Mouse (Mus musculus): ENCODE data around the gene Extl1. TPM values are rescaled to one million over a fixed set of nuclear protein-coding genes. Genes with fewer than 3 reads are reported as not detected.

The Extl1 gene
- polyA plus RNA-seq, 1 experiment from 2014 or later: 0.26 TPM

DNA sequence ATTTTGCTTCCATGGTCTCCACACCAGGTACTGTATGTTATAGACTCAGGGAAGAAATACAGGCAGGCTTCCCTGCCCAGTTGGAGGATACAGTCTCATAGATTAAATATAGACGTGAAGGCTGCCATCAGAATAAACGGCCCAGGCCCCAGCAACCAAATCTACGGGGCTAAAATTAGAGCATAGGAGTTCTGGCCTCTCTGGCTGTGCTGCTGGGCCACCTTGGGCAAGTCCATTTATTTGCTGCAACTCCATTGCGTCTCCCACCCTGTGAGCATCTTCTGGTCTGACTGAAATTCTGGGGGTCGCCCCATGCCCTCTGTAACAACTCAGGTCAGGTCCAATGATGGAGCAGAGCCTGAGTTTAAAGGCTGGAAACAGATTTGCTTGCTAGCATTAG is 64.6 kb downstream of the Extl1 start:
- no peaks in the 10 kb centered on the region for H3K4me1 ChIP-seq (replicated peaks; ENCODE audit: control insufficient read depth, insufficient read depth, low read length)
- H3K4me2 ChIP-seq (replicated peaks; ENCODE audit: low read depth, low read length): no peak overlapping the region
- H3K9ac ChIP-seq (ENCODE audit: low read depth, low read length): no peak overlapping the region
- H3K27ac ChIP-seq (ENCODE audit: low read depth, low read length): no peak overlapping the region
- H3K9me3 ChIP-seq (ENCODE audit: control insufficient read depth, low read length): no peaks in the 10 kb centered on the region
- no peak overlapping the region for H3K4me3 ChIP-seq (ENCODE audit: low read depth, low read length)
- DNase-seq (ENCODE audit: low spot score) (no peak), ATAC-seq (ENCODE audit: low FRiP score) (no peak)
- no peaks in the 10 kb centered on the region for H3K27me3 ChIP-seq (ENCODE audit: control insufficient read depth, insufficient read depth, low read length)
- H3K36me3 ChIP-seq (ENCODE audit: control insufficient read depth, insufficient read depth, low read length): no peaks in the 10 kb centered on the region
- WGBS: 93% methylated on average over 5 of the region's 5 CpGs

DNA sequence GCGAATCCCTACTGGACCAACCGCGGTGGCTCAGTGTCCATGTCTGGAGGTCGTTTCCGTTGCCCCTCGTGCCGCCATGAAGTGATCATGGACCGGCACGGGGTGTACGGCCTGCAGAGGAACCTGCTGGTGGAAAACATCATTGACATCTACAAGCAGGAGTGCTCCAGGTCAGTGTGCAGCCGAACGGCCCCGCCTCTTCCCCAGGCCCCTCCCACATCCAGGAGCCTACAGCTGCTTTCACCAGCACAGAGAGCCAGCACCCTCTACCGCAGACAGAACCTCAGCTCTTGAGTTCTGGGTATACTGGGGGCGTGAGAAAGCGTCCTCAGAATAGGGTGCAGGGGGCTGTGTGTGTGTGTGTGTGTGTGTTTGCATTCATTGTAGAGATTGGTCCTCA is 67.3 kb downstream of the Extl1 start:
- ATAC-seq (ENCODE audit: low FRiP score): no peak

DNA sequence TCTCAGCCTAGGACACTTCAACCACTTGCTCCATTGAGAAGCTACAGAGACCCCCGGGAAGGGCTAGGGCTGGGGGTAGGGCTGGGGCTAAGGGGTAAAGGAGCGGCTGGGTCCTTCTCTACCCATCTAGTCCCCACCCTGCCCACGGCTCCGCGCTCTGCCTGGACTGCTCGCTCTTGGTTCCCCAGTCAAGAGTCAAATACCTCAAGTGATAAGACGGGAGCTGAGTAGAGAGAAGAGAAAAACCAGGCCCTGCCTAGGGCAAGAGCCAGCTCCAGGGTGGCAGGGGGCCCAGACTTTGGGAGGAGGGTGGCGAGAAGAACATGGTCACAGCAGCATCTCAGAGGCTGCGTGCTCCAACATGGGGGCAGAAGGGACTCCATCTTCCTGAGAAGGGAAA is 68.2 kb downstream of the Extl1 start:
- ATAC-seq (ENCODE audit: low FRiP score): no peak
- H3K27ac ChIP-seq (ENCODE audit: low read depth, low read length): no peak overlapping the region
- no peaks in the 10 kb centered on the region for H3K27me3 ChIP-seq (ENCODE audit: control insufficient read depth, insufficient read depth, low read length)
- no peak overlapping the region for H3K9ac ChIP-seq (ENCODE audit: low read depth, low read length)
- no peaks in the 10 kb centered on the region for H3K9me3 ChIP-seq (ENCODE audit: control insufficient read depth, low read length)
- no peak for DNase-seq (ENCODE audit: low spot score)
- H3K4me3 ChIP-seq (ENCODE audit: low read depth, low read length): no peak overlapping the region
- H3K36me3 ChIP-seq (ENCODE audit: control insufficient read depth, insufficient read depth, low read length): no peaks in the 10 kb centered on the region
- WGBS: 74% methylated on average over 9 of the region's 9 CpGs
- H3K4me2 ChIP-seq (replicated peaks; ENCODE audit: low read depth, low read length): no peak overlapping the region
- no peaks in the 10 kb centered on the region for H3K4me1 ChIP-seq (replicated peaks; ENCODE audit: control insufficient read depth, insufficient read depth, low read length)

More for the DNA sequence above, 67.3 kb downstream of the Extl1 start:
- Histone ChIP-seq H3K9me3 (ENCODE audit: control insufficient read depth, low read length) (no peaks in the 10 kb centered on the region), H3K9ac (ENCODE audit: low read depth, low read length) (no peak overlapping the region), H3K4me1 (replicated peaks; ENCODE audit: control insufficient read depth, insufficient read depth, low read length) (no peaks in the 10 kb centered on the region), H3K27me3 (ENCODE audit: control insufficient read depth, insufficient read depth, low read length) (no peaks in the 10 kb centered on the region), H3K4me2 (replicated peaks; ENCODE audit: low read depth, low read length) (no peak overlapping the region), H3K36me3 (ENCODE audit: control insufficient read depth, insufficient read depth, low read length) (no peaks in the 10 kb centered on the region), H3K27ac (ENCODE audit: low read depth, low read length) (no peak overlapping the region), H3K4me3 (ENCODE audit: low read depth, low read length) (no peak overlapping the region)
- no peak for DNase-seq (ENCODE audit: low spot score)
- 53% methylated on average over 16 of the region's 16 CpGs for WGBS

DNA sequence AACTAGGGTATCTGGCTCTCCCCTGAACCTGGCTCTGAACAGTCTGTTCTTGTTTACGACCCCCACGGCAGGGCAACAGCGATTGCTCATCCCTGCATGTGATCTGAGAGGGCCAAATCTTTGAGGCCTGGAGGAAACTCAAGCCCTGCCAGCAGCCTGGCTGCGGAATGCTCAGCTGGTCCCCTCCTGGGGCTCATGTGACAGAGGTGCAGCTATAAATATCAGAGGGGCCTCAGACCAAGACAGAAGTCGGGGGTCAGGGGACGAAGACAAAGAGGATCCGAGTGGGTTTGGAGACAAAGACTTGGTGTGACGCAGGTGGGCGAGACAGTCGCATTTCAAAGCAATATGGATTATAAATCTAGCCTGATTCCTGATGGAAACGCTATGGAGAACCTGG is 68.8 kb downstream of the Extl1 start, which contains the start of gene Trim63:
Gene Trim63, plus strand, starts transcription at position 245 of the 400 bp plus-strand sequence.
- Histone ChIP-seq H3K27me3 (ENCODE audit: control insufficient read depth, insufficient read depth, low read length) (no peaks in the 10 kb centered on the region), H3K4me2 (replicated peaks; ENCODE audit: low read depth, low read length) (no peak within 1 kb of the TSS), H3K36me3 (ENCODE audit: control insufficient read depth, insufficient read depth, low read length) (no peaks in the 10 kb centered on the region), H3K27ac (ENCODE audit: low read depth, low read length) (no peak within 1 kb of the TSS), H3K9me3 (ENCODE audit: control insufficient read depth, low read length) (no peaks in the 10 kb centered on the region), H3K4me1 (replicated peaks; ENCODE audit: control insufficient read depth, insufficient read depth, low read length) (no peaks in the 10 kb centered on the region), H3K4me3 (ENCODE audit: low read depth, low read length) (no peak within 1 kb of the TSS), H3K9ac (ENCODE audit: low read depth, low read length) (no peak within 1 kb of the TSS)
- WGBS: 36% methylated on average over 11 of the region's 11 CpGs
- no peak for ATAC-seq (ENCODE audit: low FRiP score)
- no peak for DNase-seq (ENCODE audit: low spot score)

DNA sequence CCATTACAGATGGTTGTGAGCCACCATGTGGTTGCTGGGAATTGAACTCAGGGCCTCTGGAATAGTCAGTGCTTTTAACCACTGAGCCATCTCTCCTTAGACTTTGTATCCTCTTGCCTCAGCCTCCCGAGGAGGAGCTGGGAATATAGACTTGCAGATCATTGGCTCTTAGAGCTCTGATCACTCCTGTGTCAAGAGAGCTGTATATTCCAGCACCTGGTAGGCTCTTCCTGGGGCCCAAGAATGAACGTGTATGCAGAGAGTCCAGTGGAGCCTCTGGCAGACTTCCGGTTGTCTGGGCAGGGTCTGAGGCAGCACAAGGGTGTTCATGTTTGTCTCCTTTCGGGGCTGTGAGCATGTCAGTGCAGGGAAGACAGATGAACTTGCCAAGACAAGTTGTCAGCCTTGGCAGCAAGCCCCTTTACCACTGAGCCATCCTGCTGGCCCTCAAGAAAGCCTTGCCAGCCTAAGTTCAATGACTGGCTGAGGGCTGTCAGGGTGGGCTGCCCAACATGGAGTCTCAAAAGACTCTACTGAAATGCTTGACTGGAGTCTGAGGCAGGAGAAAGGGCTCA is 69.5 kb downstream of the Extl1 start:
- WGBS: 88% methylated on average over 4 of the region's 4 CpGs
- ATAC-seq (ENCODE audit: low FRiP score): no peak
- Histone ChIP-seq H3K9me3 (ENCODE audit: control insufficient read depth, low read length) (no peaks in the 10 kb centered on the region), H3K4me3 (ENCODE audit: low read depth, low read length) (no peak overlapping the region), H3K4me2 (replicated peaks; ENCODE audit: low read depth, low read length) (no peak overlapping the region), H3K9ac (ENCODE audit: low read depth, low read length) (no peak overlapping the region), H3K27me3 (ENCODE audit: control insufficient read depth, insufficient read depth, low read length) (no peaks in the 10 kb centered on the region), H3K27ac (ENCODE audit: low read depth, low read length) (no peak overlapping the region), H3K4me1 (replicated peaks; ENCODE audit: control insufficient read depth, insufficient read depth, low read length) (no peaks in the 10 kb centered on the region), H3K36me3 (ENCODE audit: control insufficient read depth, insufficient read depth, low read length) (no peaks in the 10 kb centered on the region)
- DNase-seq (ENCODE audit: low spot score): no peak

DNA sequence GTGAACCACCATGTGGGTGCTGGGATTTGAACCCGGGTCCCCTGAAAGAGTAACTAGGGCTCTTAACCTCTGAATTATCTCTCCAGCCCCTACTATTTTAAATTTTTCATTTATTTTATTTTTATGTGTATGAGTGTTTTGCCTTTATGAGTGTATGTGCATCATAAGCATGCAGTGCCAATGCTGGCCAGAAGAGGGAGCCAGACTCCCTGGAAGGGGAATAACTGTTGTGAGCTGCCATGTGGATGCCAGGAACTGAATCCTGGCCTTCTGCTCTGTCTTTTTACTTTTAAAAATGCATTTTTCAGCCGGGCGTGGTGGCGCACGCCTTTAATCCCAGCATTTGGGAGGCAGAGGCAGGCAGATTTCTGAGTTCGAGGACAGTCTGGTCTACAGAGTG is 70.7 kb downstream of the Extl1 start:
- Histone ChIP-seq H3K27ac (ENCODE audit: low read depth, low read length) (no peak overlapping the region), H3K4me3 (ENCODE audit: low read depth, low read length) (no peak overlapping the region), H3K9me3 (ENCODE audit: control insufficient read depth, low read length) (no peaks in the 10 kb centered on the region), H3K9ac (ENCODE audit: low read depth, low read length) (no peak overlapping the region), H3K4me1 (replicated peaks; ENCODE audit: control insufficient read depth, insufficient read depth, low read length) (no peaks in the 10 kb centered on the region), H3K4me2 (replicated peaks; ENCODE audit: low read depth, low read length) (no peak overlapping the region), H3K36me3 (ENCODE audit: control insufficient read depth, insufficient read depth, low read length) (no peaks in the 10 kb centered on the region), H3K27me3 (ENCODE audit: control insufficient read depth, insufficient read depth, low read length) (no peaks in the 10 kb centered on the region)
- DNase-seq (ENCODE audit: low spot score) (no peak), ATAC-seq (ENCODE audit: low FRiP score) (no peak)
- 92% methylated on average over 6 of the region's 6 CpGs for WGBS

DNA sequence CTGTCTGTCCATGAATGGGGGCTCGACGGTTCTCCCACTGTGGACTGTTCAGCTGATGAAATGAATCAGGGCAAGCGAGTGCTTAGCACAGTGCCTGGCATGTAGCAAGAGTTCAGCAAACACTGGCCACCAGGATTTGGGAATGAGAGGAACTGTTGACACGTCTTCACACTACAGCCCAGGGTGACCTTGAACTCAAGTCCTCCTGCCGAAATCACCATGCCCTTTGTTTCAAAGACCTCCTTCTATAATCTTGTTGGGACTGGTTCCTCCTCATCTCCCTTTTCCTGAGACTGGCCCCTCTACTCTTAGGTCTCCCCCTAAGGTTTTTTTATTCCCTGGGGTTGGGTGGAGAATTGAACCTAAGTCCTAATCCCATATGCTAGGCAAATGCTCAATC is 71.3 kb downstream of the Extl1 start:
- DNase-seq (ENCODE audit: low spot score) (no peak), ATAC-seq (ENCODE audit: low FRiP score) (no peak)
- Histone ChIP-seq H3K9ac (ENCODE audit: low read depth, low read length) (no peak overlapping the region), H3K36me3 (ENCODE audit: control insufficient read depth, insufficient read depth, low read length) (no peaks in the 10 kb centered on the region), H3K4me1 (replicated peaks; ENCODE audit: control insufficient read depth, insufficient read depth, low read length) (no peaks in the 10 kb centered on the region; the same call in 1 of the 2 replicates), H3K4me3 (ENCODE audit: low read depth, low read length) (no peak overlapping the region), H3K27me3 (ENCODE audit: control insufficient read depth, insufficient read depth, low read length) (no peaks in the 10 kb centered on the region), H3K4me2 (replicated peaks; ENCODE audit: low read depth, low read length) (no peak overlapping the region), H3K9me3 (ENCODE audit: control insufficient read depth, low read length) (no peaks in the 10 kb centered on the region), H3K27ac (ENCODE audit: low read depth, low read length) (no peak overlapping the region)
- 94% methylated on average over 5 of the region's 5 CpGs for WGBS

DNA sequence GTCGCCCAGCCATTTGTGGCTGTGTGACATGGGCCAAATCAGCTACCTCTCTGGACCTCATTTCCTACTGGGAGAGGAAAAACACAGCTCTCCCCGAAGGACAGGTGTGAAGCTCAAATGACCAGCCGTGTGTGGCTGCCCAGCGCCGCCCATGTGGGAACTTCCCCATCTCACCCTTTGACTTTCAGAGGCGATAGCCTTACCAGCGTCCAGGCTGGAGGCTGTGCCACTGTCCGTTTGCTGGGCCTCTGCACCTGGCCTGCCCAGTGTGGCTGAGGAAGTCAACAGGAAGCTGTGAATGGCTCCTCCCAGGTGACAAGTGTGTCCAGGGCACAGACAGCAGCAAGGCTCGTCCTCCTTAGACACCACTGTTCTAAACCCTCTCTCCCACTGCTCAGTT is 71.9 kb downstream of the Extl1 start:
- Histone ChIP-seq H3K9me3 (ENCODE audit: control insufficient read depth, low read length) (no peaks in the 10 kb centered on the region), H3K4me1 (replicated peaks; ENCODE audit: control insufficient read depth, insufficient read depth, low read length) (no peaks in the 10 kb centered on the region; the same call in 1 of the 2 replicates), H3K27ac (ENCODE audit: low read depth, low read length) (no peak overlapping the region), H3K4me3 (ENCODE audit: low read depth, low read length) (no peak overlapping the region), H3K4me2 (replicated peaks; ENCODE audit: low read depth, low read length) (no peak overlapping the region), H3K27me3 (ENCODE audit: control insufficient read depth, insufficient read depth, low read length) (no peaks in the 10 kb centered on the region), H3K36me3 (ENCODE audit: control insufficient read depth, insufficient read depth, low read length) (no peaks in the 10 kb centered on the region), H3K9ac (ENCODE audit: low read depth, low read length) (no peak overlapping the region)
- DNase-seq (ENCODE audit: low spot score) (no peak), ATAC-seq (ENCODE audit: low FRiP score) (no peak)
- 87% methylated on average over 9 of the region's 9 CpGs for WGBS

DNA sequence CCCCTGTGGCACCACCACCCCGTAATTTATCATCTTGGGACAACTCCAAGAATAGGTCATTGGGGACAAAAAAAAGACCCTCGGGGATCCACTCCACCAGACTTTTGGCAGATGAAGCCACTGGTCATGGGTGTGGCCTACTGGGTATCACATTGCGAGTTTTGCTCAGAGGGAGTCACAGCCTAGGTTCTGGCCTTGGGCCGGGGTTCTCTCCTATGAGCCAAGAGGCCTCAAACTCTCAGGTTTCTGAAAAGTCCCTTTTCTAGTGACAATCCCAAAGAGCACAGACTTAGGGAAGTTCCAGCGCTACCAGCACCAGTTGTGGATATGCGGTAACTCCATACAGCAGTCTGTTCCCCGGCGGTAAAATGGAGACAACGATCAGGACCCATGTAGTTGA is 73.0 kb downstream of the Extl1 start:
- Histone ChIP-seq H3K4me1 (replicated peaks; ENCODE audit: control insufficient read depth, insufficient read depth, low read length) (no peaks in the 10 kb centered on the region; the same call in 1 of the 2 replicates), H3K9me3 (ENCODE audit: control insufficient read depth, low read length) (no peaks in the 10 kb centered on the region), H3K4me3 (ENCODE audit: low read depth, low read length) (no peak overlapping the region), H3K27ac (ENCODE audit: low read depth, low read length) (no peak overlapping the region), H3K9ac (ENCODE audit: low read depth, low read length) (no peak overlapping the region), H3K4me2 (replicated peaks; ENCODE audit: low read depth, low read length) (no peak overlapping the region), H3K27me3 (ENCODE audit: control insufficient read depth, insufficient read depth, low read length) (no peaks in the 10 kb centered on the region), H3K36me3 (ENCODE audit: control insufficient read depth, insufficient read depth, low read length) (no peaks in the 10 kb centered on the region)
- WGBS: 90% methylated on average over 9 of the region's 9 CpGs
- DNase-seq (ENCODE audit: low spot score) (no peak), ATAC-seq (ENCODE audit: low FRiP score) (no peak)
